In genomic region chr11:55031211-55031990, GRCm38 (mm10) we compare ENCODE assay signal across 8 mouse cellular contexts. TPM values are rescaled to one million over a fixed set of nuclear protein-coding genes. Genes with fewer than 3 reads are reported as not detected.
DNase-seq lines count a peak whose midpoint lies in the region; ATAC-seq lines count a peak whose summit lies in the region.

No protein-coding gene starts in this region.

- peaks cover 31% of the 10 kb centered on the region for H3K36me3 ChIP-seq in heart, embryonic 14.5 days (ENCODE audit: control insufficient read depth, insufficient read depth, low read length)
- H3K36me3 ChIP-seq in intestine, embryonic 14.5 days (ENCODE audit: control insufficient read depth, insufficient read depth, low read length) = peaks cover 2% of the 10 kb centered on the region

- H3K27ac ChIP-seq in heart, embryonic 14.5 days (replicated peaks in 1 of 2; ENCODE audit: control insufficient read depth in 1 of 2, insufficient read depth in 1 of 2, low read depth in 2 of 2, low read length in 2 of 2) = peak overlapping the region; percentile 38 to 87
- peak overlapping the region; percentile 90 for H3K27ac ChIP-seq in intestine, embryonic 14.5 days (ENCODE audit: low read depth)

- ATAC-seq in heart, embryonic 14.5 days (ENCODE audit: insufficient number of reproducible peaks, insufficient read depth, low FRiP score, low read depth) = no peak
- no peak; the same call in 1 of the 2 replicates for ATAC-seq in intestine, embryonic 14.5 days (replicated peaks; ENCODE audit: low FRiP score, low TSS enrichment, low read depth)

- H3K4me2 ChIP-seq in heart, embryonic 14.5 days (ENCODE audit: low read length) = peak overlapping the region; percentile 95
- H3K4me2 ChIP-seq in intestine, embryonic 14.5 days (ENCODE audit: low read length) = peak overlapping the region; percentile 66

- peak overlapping the region; percentile 91 for H3K9ac ChIP-seq in heart, embryonic 14.5 days (ENCODE audit: low read length)
- peak overlapping the region; percentile 70 for H3K9ac ChIP-seq in intestine, embryonic 14.5 days (ENCODE audit: low read length)

- DNase-seq in heart, postnatal 14 days = no peak
- peak; percentile 50 for DNase-seq in MN1 (ENCODE audit: low spot score)
- DNase-seq in intestine, embryonic 14.5 days (ENCODE audit: low spot score) = no peak
- DNase-seq in naive thymus-derived CD4-positive, alpha-beta T cell, adult 2 months (ENCODE audit: low read depth) = peak; percentile 70
- DNase-seq in adrenal gland, adult 2 months = no peak
- DNase-seq in gastrocnemius, adult 18-20 months (ENCODE audit: low spot score) = no peak
- DNase-seq in left cerebral cortex, adult 8-10 months (ENCODE audit: low spot score in 2 of 2) = no peak

- no peaks in the 10 kb centered on the region for H3K27me3 ChIP-seq in heart, embryonic 14.5 days (ENCODE audit: control insufficient read depth, insufficient read depth, low read length)
- no peaks in the 10 kb centered on the region for H3K27me3 ChIP-seq in intestine, embryonic 14.5 days (replicated peaks; ENCODE audit: control insufficient read depth, insufficient read depth, low read length)

- H3K4me3 ChIP-seq in heart, embryonic 14.5 days (ENCODE audit: control insufficient read depth in 1 of 2, insufficient read depth in 1 of 2, low read depth in 1 of 2, low read length in 2 of 2) = peak overlapping the region; percentile 93
- H3K4me3 ChIP-seq in intestine, embryonic 14.5 days (ENCODE audit: low read depth, low read length) = peak overlapping the region; percentile 89

- H3K4me1 ChIP-seq in heart, embryonic 14.5 days (ENCODE audit: control insufficient read depth in 2 of 2, insufficient read depth in 2 of 2, low read length in 2 of 2) = peaks cover 29 to 54% of the 10 kb centered on the region in 2 experiments
- H3K4me1 ChIP-seq in intestine, embryonic 14.5 days (replicated peaks; ENCODE audit: control insufficient read depth, insufficient read depth, low read length) = peaks cover 58% of the 10 kb centered on the region

- intact Hi-C loops in heart, postnatal 14 days (cut with DNase I) = no loop called here

- no peaks in the 10 kb centered on the region for H3K9me3 ChIP-seq in heart, embryonic 14.5 days (ENCODE audit: control insufficient read depth, low read length)
- no peaks in the 10 kb centered on the region for H3K9me3 ChIP-seq in intestine, embryonic 14.5 days (ENCODE audit: control insufficient read depth, low read length)

- WGBS in heart, embryonic 14.5 days = 38% methylated on average over 10 of the region's 10 CpGs
- WGBS in intestine, embryonic 14.5 days = 32% methylated on average over 10 of the region's 10 CpGs

RNA-seq across cellular contexts. Expression of gene Anxa6, which starts 1.8 kb away (rescaled TPM):
- 369 and 384 TPM in 2 replicates for polyA plus RNA-seq in heart, embryonic 14.5 days (2014; fragmentation: Nextera tagmentation; extraction: Ambion mirVana)
- 100 to 1,000 TPM; 252 to 259 TPM for total RNA-seq in heart, postnatal 14 days (2021)
- 327 and 365 TPM in 2 replicates for polyA plus RNA-seq in intestine, embryonic 14.5 days (2014; fragmentation: Nextera tagmentation; extraction: Ambion mirVana)
- total RNA-seq in adrenal gland, adult 2 months (2021) = 100 to 1,000 TPM; 116 to 185 TPM
- 54.6 and 58.7 TPM in 2 replicates for polyA plus RNA-seq in adrenal gland, adult 2 months (2012; rRNA removed)
- 100 to 1,000 TPM; 169 to 174 TPM for total RNA-seq in gastrocnemius, adult 18-20 months (2021)
- 10 to 100 TPM; 81.9 to 92.8 (median 85.4) TPM for total RNA-seq in left cerebral cortex, adult 8-10 months (2022)

RNA-seq across cellular contexts. Expression of gene Ccdc69, which starts 46.5 kb away (rescaled TPM):
- 25.6 and 26.7 TPM in 2 replicates for polyA plus RNA-seq in heart, embryonic 14.5 days (2014; fragmentation: Nextera tagmentation; extraction: Ambion mirVana)
- total RNA-seq in heart, postnatal 14 days (2021) = 10 to 100 TPM; 11.9 to 12.8 TPM
- 3.0 and 3.1 TPM in 2 replicates for polyA plus RNA-seq in intestine, embryonic 14.5 days (2014; fragmentation: Nextera tagmentation; extraction: Ambion mirVana)
- total RNA-seq in adrenal gland, adult 2 months (2021) = 10 to 100 TPM in 1 of 2 experiments, 1 to 10 TPM in 1; 9.5 to 14.8 TPM
- 1.9 and 2.1 TPM in 2 replicates for polyA plus RNA-seq in adrenal gland, adult 2 months (2012; rRNA removed)
- total RNA-seq in gastrocnemius, adult 18-20 months (2021) = 1 to 10 TPM; 3.0 to 3.3 TPM
- under 1 TPM; 0.44 to 0.50 (median 0.47) TPM for total RNA-seq in left cerebral cortex, adult 8-10 months (2022)

Comparison
In these comparisons a context has a peak if more than half of its experiments do, and no peak if none do; other contexts are left out.
1. DNase-seq: peak in MN1 (single experiment) and naive thymus-derived CD4-positive, alpha-beta T cell, adult 2 months (single experiment); none in heart, postnatal 14 days (0 of 2), intestine, embryonic 14.5 days (single experiment), adrenal gland, adult 2 months (single experiment), gastrocnemius, adult 18-20 months (single experiment) and left cerebral cortex, adult 8-10 months (0 of 2).